21 mouse cellular contexts compared by ENCODE assay signal in the genomic region with DNA sequence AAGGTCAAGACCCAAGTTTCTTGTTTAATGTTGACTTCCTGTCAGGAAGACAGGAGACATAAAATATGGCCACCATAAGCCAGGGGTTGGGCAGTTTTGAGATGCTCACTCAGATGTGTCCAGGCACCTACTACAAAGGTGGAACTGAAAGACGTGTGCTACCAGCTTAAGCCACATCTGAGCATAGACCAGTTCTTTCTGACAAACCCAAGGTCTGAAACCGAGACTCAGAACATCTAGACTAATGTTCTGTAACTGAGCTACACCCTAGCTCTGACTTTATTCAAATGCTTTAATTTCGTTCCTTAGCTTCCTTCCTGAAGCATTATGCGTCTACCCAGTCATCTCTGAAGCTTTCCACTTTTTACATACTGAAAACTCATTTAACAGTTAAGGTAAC. TPM values are rescaled to one million over a fixed set of nuclear protein-coding genes. Genes with fewer than 3 reads are reported as not detected.
"Had no signal": no experiment of that assay in that cellular context is flagged by ENCODE, and none has a peak within 500 bp of the region (broad histone marks: within the 10 kb centered on the region; RNA-seq: fewer than 3 reads in every experiment).

No protein-coding gene starts in this region.

- H3K4me3 ChIP-seq: intestine, embryonic 15.5 days; kidney, embryonic 15.5 days; limb, embryonic 12.5 days; limb, embryonic 15.5 days; liver, embryonic 12.5 days; liver, embryonic 15.5 days; stomach, embryonic 15.5 days had no signal

- H3K9ac ChIP-seq: intestine, embryonic 15.5 days; kidney, embryonic 15.5 days; limb, embryonic 12.5 days; limb, embryonic 15.5 days; liver, embryonic 12.5 days; liver, embryonic 15.5 days; stomach, embryonic 15.5 days had no signal

- H3K27ac ChIP-seq: intestine, embryonic 15.5 days; kidney, embryonic 15.5 days; limb, embryonic 12.5 days; limb, embryonic 15.5 days; liver, embryonic 12.5 days; liver, embryonic 15.5 days; stomach, embryonic 15.5 days had no signal

- H3K9me3 ChIP-seq: intestine, embryonic 15.5 days; kidney, embryonic 15.5 days; limb, embryonic 12.5 days; limb, embryonic 15.5 days; liver, embryonic 12.5 days; liver, embryonic 15.5 days; stomach, embryonic 15.5 days had no signal

- H3K4me2 ChIP-seq: intestine, embryonic 15.5 days; kidney, embryonic 15.5 days; limb, embryonic 12.5 days; limb, embryonic 15.5 days; liver, embryonic 12.5 days; liver, embryonic 15.5 days; midbrain, embryonic 11.5 days; stomach, embryonic 15.5 days had no signal

- H3K27me3 ChIP-seq: intestine, embryonic 15.5 days; kidney, embryonic 15.5 days; limb, embryonic 12.5 days; limb, embryonic 15.5 days; liver, embryonic 12.5 days; liver, embryonic 15.5 days; stomach, embryonic 15.5 days had no signal

- DNase-seq: kidney, adult 11 months; kidney, adult 8-10 months; kidney, postnatal 10 days; kidney, postnatal 36 days; left cerebral cortex, postnatal 4 days; lung, adult 2 months; lung, postnatal 14 days; lung, postnatal 4 days; midbrain, embryonic 14.5 days; right cerebral cortex, adult 18-20 months; right cerebral cortex, postnatal 14 days; thymus, postnatal 25 days had no signal

- H3K4me1 ChIP-seq: intestine, embryonic 15.5 days; kidney, embryonic 15.5 days; limb, embryonic 12.5 days; limb, embryonic 15.5 days; stomach, embryonic 15.5 days had no signal

RNA-seq across cellular contexts. Expression of a gene that starts 52.7 kb away (rescaled TPM):
- total RNA-seq: megakaryocyte-erythroid progenitor cell, adult 5-6 weeks had no signal
